Mouse (Mus musculus): ENCODE measurements at regions not wholly inside any gene's neighbourhood (a gene's known extent, or its start where the extent isn't known, plus 50 kb on each side); places are given as distances from the start of the nearest gene placed in this dataset.

DNA sequence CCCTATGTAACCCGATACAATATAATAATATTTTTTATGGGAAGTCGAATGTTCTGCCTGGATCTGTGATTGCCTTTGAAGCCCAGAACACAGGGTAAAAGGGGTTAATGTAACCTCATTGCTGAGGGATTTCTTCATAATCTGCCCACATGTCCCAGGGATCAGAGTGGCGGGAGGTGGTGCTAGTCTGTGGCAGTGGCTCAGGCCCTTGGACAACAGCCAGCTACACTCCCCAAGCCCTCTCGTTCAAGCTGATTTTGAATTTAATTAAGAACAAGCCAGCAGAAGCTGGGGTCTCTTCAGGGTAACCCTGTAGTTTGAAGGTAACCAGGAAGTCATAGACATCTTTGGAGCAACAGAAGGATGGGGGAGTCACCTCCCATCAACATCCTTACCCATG, 171.5 kb downstream of the Sox9 start:
- TF ChIP-seq POLR2A (IDR thresholded peaks at IDR 0.05; ENCODE audit: insufficient read depth, low read depth, low read length), result no peak
- no peak for TF ChIP-seq CTCF (IDR thresholded peaks at IDR 0.05)
- TF ChIP-seq EP300 (IDR thresholded peaks at IDR 0.05; ENCODE audit: insufficient read depth, low read depth, low read length), result no peak
- no peaks in the 10 kb centered on the region for H3K36me3 ChIP-seq (ENCODE audit: control insufficient read depth, insufficient read depth, low read length)
- H3K9ac ChIP-seq (ENCODE audit: low read depth, low read length), result no peak overlapping the region
- WGBS, result 58% methylated on average over 4 of the region's 4 CpGs
- no peaks in the 10 kb centered on the region; the same call in 1 of the 2 replicates for H3K27me3 ChIP-seq (ENCODE audit: control insufficient read depth, insufficient read depth, low read length)
- no peak for DNase-seq
- H3K4me3 ChIP-seq, result no peak overlapping the region
- H3K79me2 ChIP-seq (replicated peaks; ENCODE audit: control insufficient read depth, insufficient read depth, low read length), result no peaks in the 10 kb centered on the region
- no peak overlapping the region for H3K27ac ChIP-seq
- 0 out of 2 replicates have a peak, but pooled peaks cover 1% of the 10 kb centered on the region for H3K4me1 ChIP-seq (ENCODE audit: control insufficient read depth, insufficient read depth, low read length)
- intact Hi-C loops (cut with DNase I), result no loop called here

- no peak for TF ChIP-seq CTCF (IDR thresholded peaks at IDR 0.05)
- no peak for TF ChIP-seq POLR2A (IDR thresholded peaks at IDR 0.05; ENCODE audit: insufficient read depth, low read depth, low read length)
- no peak for TF ChIP-seq EP300 (IDR thresholded peaks at IDR 0.05; ENCODE audit: insufficient read depth, low read depth, low read length)
- H3K79me2 ChIP-seq (replicated peaks; ENCODE audit: control insufficient read depth, insufficient read depth, low read length), result no peaks in the 10 kb centered on the region
- no peaks in the 10 kb centered on the region; the same call in 1 of the 2 replicates for H3K27me3 ChIP-seq (ENCODE audit: control insufficient read depth, insufficient read depth, low read length)
- intact Hi-C loops (cut with DNase I), result no loop called here
- peak; percentile 24 to 29 for DNase-seq
- H3K4me3 ChIP-seq, result no peak overlapping the region
- no peak overlapping the region for H3K27ac ChIP-seq
- no peaks in the 10 kb centered on the region for H3K36me3 ChIP-seq (ENCODE audit: control insufficient read depth, insufficient read depth, low read length)
- 0 out of 2 replicates have a peak, but pooled peaks cover 1% of the 10 kb centered on the region for H3K4me1 ChIP-seq (ENCODE audit: control insufficient read depth, insufficient read depth, low read length)
- H3K9ac ChIP-seq (ENCODE audit: low read depth, low read length), result no peak overlapping the region
- WGBS, result 53% methylated on average over 5 of the region's 5 CpGs
Measured at GRCm38 (mm10) chr11:112956748-112957440, 174.9 kb downstream of the Sox9 start.

DNA sequence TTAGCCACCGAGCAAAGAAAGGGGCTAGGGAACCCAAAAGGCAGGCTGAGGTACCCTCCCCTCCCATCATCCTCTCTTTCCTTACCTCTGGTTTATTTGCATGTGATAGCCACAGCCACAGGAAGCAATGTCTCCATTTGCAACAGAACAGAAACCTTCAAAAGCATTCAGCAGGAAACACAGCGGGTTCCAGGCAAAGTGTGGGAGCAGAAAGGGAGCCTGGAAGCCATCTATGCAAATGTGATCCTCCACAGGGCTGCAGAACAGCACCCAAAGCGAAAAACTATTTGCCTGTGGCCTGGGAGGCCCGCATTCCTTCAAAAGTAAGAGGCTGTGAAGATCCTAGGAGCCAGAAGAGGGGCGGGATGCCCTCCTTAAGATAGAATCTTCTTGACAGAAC, 177.6 kb downstream of the Sox9 start:
- Histone ChIP-seq H3K9ac (ENCODE audit: low read depth, low read length) (no peak overlapping the region), H3K4me1 (ENCODE audit: control insufficient read depth, insufficient read depth, low read length) (0 out of 2 replicates have a peak, but pooled peaks cover 1% of the 10 kb centered on the region), H3K79me2 (replicated peaks; ENCODE audit: control insufficient read depth, insufficient read depth, low read length) (no peaks in the 10 kb centered on the region), H3K36me3 (ENCODE audit: control insufficient read depth, insufficient read depth, low read length) (no peaks in the 10 kb centered on the region), H3K27me3 (ENCODE audit: control insufficient read depth, insufficient read depth, low read length) (no peaks in the 10 kb centered on the region; the same call in 1 of the 2 replicates), H3K27ac (no peak overlapping the region), H3K4me3 (no peak overlapping the region)
- TF ChIP-seq CTCF (IDR thresholded peaks at IDR 0.05), result no peak
- DNase-seq, result no peak
- intact Hi-C loops (cut with DNase I), result no loop called here
- 27% methylated on average over 5 of the region's 5 CpGs for WGBS

- no peaks in the 10 kb centered on the region for H3K36me3 ChIP-seq (ENCODE audit: control insufficient read depth, insufficient read depth, low read length)
- H3K4me3 ChIP-seq, result no peak overlapping the region
- no peak for TF ChIP-seq POLR2A (IDR thresholded peaks at IDR 0.05; ENCODE audit: insufficient read depth, low read depth, low read length)
- TF ChIP-seq CTCF (IDR thresholded peaks at IDR 0.05), result no peak
- TF ChIP-seq EP300 (IDR thresholded peaks at IDR 0.05; ENCODE audit: insufficient read depth, low read depth, low read length), result no peak
- intact Hi-C loops (cut with DNase I), result no loop called here
- peaks cover 3% of the 10 kb centered on the region; the same call in 1 of the 2 replicates for H3K27me3 ChIP-seq (ENCODE audit: control insufficient read depth, insufficient read depth, low read length)
- DNase-seq, result no peak
- H3K27ac ChIP-seq, result no peak overlapping the region
- H3K79me2 ChIP-seq (replicated peaks; ENCODE audit: control insufficient read depth, insufficient read depth, low read length), result no peaks in the 10 kb centered on the region
- no peaks in the 10 kb centered on the region for H3K4me1 ChIP-seq (ENCODE audit: control insufficient read depth, insufficient read depth, low read length)
- no peak overlapping the region for H3K9ac ChIP-seq (ENCODE audit: low read depth, low read length)
- WGBS, result 57% methylated on average over 8 of the region's 8 CpGs
Measured at GRCm38 (mm10) chr11:112973286-112973685, 191.3 kb downstream of the Sox9 start.

DNA sequence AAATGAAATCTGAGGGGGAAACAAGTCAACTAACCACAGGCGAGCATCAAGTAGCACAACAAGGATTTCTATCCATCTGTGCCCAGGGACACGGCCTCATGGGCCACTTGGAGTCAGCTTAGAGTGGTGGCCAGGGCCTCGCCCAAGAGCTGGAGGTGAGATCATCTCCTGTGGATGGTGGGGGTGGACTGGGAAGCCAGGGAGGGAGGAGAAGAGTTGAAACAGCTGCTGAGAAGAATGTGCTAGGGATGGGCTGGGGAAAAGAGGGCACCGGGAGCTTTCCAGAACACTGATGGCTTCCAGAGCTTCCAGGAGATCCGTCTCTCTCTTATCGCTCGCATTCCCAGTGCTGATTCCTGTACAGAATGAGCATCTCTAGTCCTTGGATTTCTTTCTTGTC, 192.9 kb downstream of the Sox9 start:
- H3K27ac ChIP-seq, result no peak overlapping the region
- no peaks in the 10 kb centered on the region for H3K79me2 ChIP-seq (replicated peaks; ENCODE audit: control insufficient read depth, insufficient read depth, low read length)
- peak in 1 of 2 experiments; percentile 39 for DNase-seq
- H3K4me3 ChIP-seq, result no peak overlapping the region
- peaks cover 3% of the 10 kb centered on the region; the same call in 1 of the 2 replicates for H3K27me3 ChIP-seq (ENCODE audit: control insufficient read depth, insufficient read depth, low read length)
- intact Hi-C loops (cut with DNase I), result no loop called here
- H3K36me3 ChIP-seq (ENCODE audit: control insufficient read depth, insufficient read depth, low read length), result no peaks in the 10 kb centered on the region
- H3K9ac ChIP-seq (ENCODE audit: low read depth, low read length), result no peak overlapping the region
- 72% methylated on average over 7 of the region's 7 CpGs for WGBS
- TF ChIP-seq EP300 (IDR thresholded peaks at IDR 0.05; ENCODE audit: insufficient read depth, low read depth, low read length) (no peak), POLR2A (IDR thresholded peaks at IDR 0.05; ENCODE audit: insufficient read depth, low read depth, low read length) (no peak), CTCF (IDR thresholded peaks at IDR 0.05) (no peak)
- peaks cover 2% of the 10 kb centered on the region for H3K4me1 ChIP-seq (ENCODE audit: control insufficient read depth, insufficient read depth, low read length)

- no peak for DNase-seq
- no peaks in the 10 kb centered on the region for H3K79me2 ChIP-seq (replicated peaks; ENCODE audit: control insufficient read depth, insufficient read depth, low read length)
- peaks cover 3% of the 10 kb centered on the region; the same call in 1 of the 2 replicates for H3K27me3 ChIP-seq (ENCODE audit: control insufficient read depth, insufficient read depth, low read length)
- H3K27ac ChIP-seq, result no peak overlapping the region
- no peak overlapping the region for H3K4me3 ChIP-seq
- no peaks in the 10 kb centered on the region for H3K36me3 ChIP-seq (ENCODE audit: control insufficient read depth, insufficient read depth, low read length)
- intact Hi-C loops (cut with DNase I), result no loop called here
- no peak overlapping the region for H3K9ac ChIP-seq (ENCODE audit: low read depth, low read length)
- TF ChIP-seq POLR2A (IDR thresholded peaks at IDR 0.05; ENCODE audit: insufficient read depth, low read depth, low read length) (no peak), EP300 (IDR thresholded peaks at IDR 0.05; ENCODE audit: insufficient read depth, low read depth, low read length) (no peak), CTCF (IDR thresholded peaks at IDR 0.05) (no peak)
- H3K4me1 ChIP-seq (ENCODE audit: control insufficient read depth, insufficient read depth, low read length), result peaks cover 2% of the 10 kb centered on the region
- 34% methylated on average over 12 of the region's 12 CpGs for WGBS
Measured at GRCm38 (mm10) chr11:112976914-112977785, 195.1 kb downstream of the Sox9 start.
